Mouse (Mus musculus) heart, embryonic 15.5 days (tissue): ENCODE measurements around the gene Ctss. TPM values are rescaled to one million over a fixed set of nuclear protein-coding genes. Genes with fewer than 3 reads are reported as not detected.

ENCODE experiments used
- ATAC-seq: fragments of 200-750 bp; cut with Nextera tagmentation; replicated peaks from 2 replicates; pipeline ENCODE4 v1.8.0; 2017; ENCODE audit warnings: low read depth, moderate TSS enrichment; ENCODE audit not compliant: insufficient number of reproducible peaks, insufficient read depth, low FRiP score
- H3K27ac ChIP-seq: fragments of 300-500 bp; sonication (generic); 2 replicates; pipeline ENCODE4 v1.5.1; 2015; ENCODE audit warnings: mild to moderate bottlenecking, inconsistent platforms
- H3K27me3 ChIP-seq: fragments of 300-500 bp; sonication (generic); 2 replicates; pipeline ENCODE4 v1.6.1; 2015; ENCODE audit warnings: inconsistent platforms
- H3K36me3 ChIP-seq: fragments of 300-500 bp; sonication (generic); 2 replicates; pipeline ENCODE4 v1.6.1; 2015; ENCODE audit warnings: mild to moderate bottlenecking, inconsistent platforms
- H3K4me1 ChIP-seq: fragments of 300-500 bp; sonication (generic); replicated peaks from 2 replicates; pipeline ENCODE4 v1.6.1; 2015; ENCODE audit warnings: inconsistent platforms
- H3K4me2 ChIP-seq: fragments of 300-500 bp; sonication (generic); 2 replicates; pipeline ENCODE4 v1.6.1; 2015; ENCODE audit warnings: inconsistent platforms, mild to moderate bottlenecking, moderate library complexity
- H3K4me3 ChIP-seq: fragments of 300-500 bp; sonication (generic); 2 replicates; pipeline ENCODE4 v1.5.1; 2015; ENCODE audit warnings: mild to moderate bottlenecking, inconsistent platforms
- H3K9ac ChIP-seq: fragments of 300-500 bp; sonication (generic); 2 replicates; pipeline ENCODE4 v1.6.1; 2015; ENCODE audit warnings: mild to moderate bottlenecking, inconsistent platforms
- H3K9me3 ChIP-seq: fragments of 300-500 bp; sonication (generic); replicated peaks from 2 replicates; pipeline ENCODE4 v1.6.1; 2016; ENCODE audit warnings: inconsistent platforms
- WGBS: fragments of 180-500 bp; shearing (Covaris S2); methylation state at CpG from one replicate; pipeline ENCODE4 v1.1.7; 2015; ENCODE audit warnings: mixed read lengths; 5-methylcytosine and 5-hydroxymethylcytosine counted together
- polyA plus RNA-seq: library from polyadenylated mRNA; unstranded; fragments of >200 nt; fragmentation: Nextera tagmentation; extraction: Ambion mirVana; gene quantifications from 2 replicates; pipeline ENCODE4 v1.2.1, GENCODE M21; 2015

Ctss gene
- polyA plus RNA-seq, result 17.3 and 31.6 TPM in 2 replicates

GRCm38 (mm10) chr3:95526622-95527211, at the start of gene Ctss:
Gene Ctss, plus strand, starts transcription at chr3:95526786.
- Histone ChIP-seq H3K9ac (no peak within 1 kb of the TSS), H3K27ac (no peak within 1 kb of the TSS), H3K4me2 (no peak within 1 kb of the TSS), H3K36me3 (no peaks in the 10 kb centered on the region), H3K4me3 (no peak within 1 kb of the TSS), H3K27me3 (no peaks in the 10 kb centered on the region), H3K9me3 (no peaks in the 10 kb centered on the region), H3K4me1 (0 out of 2 replicates have a peak, but pooled peaks cover 4% of the 10 kb centered on the region)
- ATAC-seq, result no peak
- WGBS, result 78% methylated on average over 8 of the region's 8 CpGs

GRCm38 (mm10) chr3:95478966-95479365, 47.6 kb upstream of the Ctss start:
- Histone ChIP-seq H3K36me3 (peaks cover 59% of the 10 kb centered on the region), H3K9me3 (no peaks in the 10 kb centered on the region), H3K27ac (no peak overlapping the region), H3K9ac (no peak overlapping the region), H3K4me1 (no peaks in the 10 kb centered on the region), H3K4me3 (no peak overlapping the region), H3K4me2 (no peak overlapping the region), H3K27me3 (no peaks in the 10 kb centered on the region)
- no peak for ATAC-seq
- 93% methylated on average over 1 of the region's 1 CpGs for WGBS

DNA sequence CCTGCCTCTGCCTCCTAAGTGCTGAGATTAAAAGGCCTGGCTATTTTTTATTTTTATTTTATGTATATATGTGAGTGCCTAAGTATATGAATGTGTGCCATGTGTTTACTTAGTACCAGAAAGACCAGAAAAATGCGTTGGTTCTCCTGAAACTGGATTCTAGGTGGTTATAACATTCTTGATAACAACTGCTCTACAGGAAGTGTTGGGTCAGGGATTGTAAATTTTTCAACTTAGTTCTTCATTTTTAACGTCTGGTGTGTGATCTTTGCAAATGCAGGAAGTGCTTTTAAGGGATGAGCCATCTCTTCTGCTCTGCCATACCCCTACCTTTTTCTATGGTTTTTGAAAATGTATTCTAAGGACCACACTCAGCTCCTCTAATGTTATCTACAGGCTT, 40.2 kb upstream of the Ctss start:
- H3K4me2 ChIP-seq, result no peak overlapping the region
- 76% methylated on average over 2 of the region's 2 CpGs for WGBS
- no peaks in the 10 kb centered on the region for H3K27me3 ChIP-seq
- peaks cover 71% of the 10 kb centered on the region for H3K36me3 ChIP-seq
- H3K9ac ChIP-seq, result no peak overlapping the region
- ATAC-seq, result no peak
- no peaks in the 10 kb centered on the region for H3K9me3 ChIP-seq
- H3K4me1 ChIP-seq, result no peaks in the 10 kb centered on the region
- H3K27ac ChIP-seq, result no peak overlapping the region
- no peak overlapping the region for H3K4me3 ChIP-seq

DNA sequence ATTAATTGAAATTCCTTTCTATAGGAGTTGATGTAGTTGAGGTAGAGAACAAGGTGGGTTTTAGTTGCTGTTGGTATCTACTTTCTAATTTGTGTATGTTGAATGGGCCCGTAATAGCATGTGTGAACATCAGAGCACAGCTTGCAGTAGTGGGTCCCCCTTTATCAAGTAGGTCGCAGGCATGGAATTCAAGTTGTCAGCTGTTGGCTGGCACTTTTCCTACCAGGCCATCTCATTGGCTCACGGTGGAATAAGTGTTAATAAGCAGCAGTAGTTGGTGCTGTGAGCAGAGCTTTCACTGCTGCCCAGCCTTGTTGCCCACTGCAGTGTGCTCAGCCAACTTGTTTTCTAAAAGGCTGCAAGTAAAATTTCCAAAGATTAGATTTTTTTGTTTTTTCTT, 37.9 kb upstream of the Ctss start:
- Histone ChIP-seq H3K27me3 (no peaks in the 10 kb centered on the region), H3K4me3 (no peak overlapping the region), H3K27ac (no peak overlapping the region), H3K9me3 (no peaks in the 10 kb centered on the region), H3K4me2 (no peak overlapping the region), H3K4me1 (no peaks in the 10 kb centered on the region), H3K36me3 (peaks cover 74% of the 10 kb centered on the region), H3K9ac (no peak overlapping the region)
- ATAC-seq, result no peak
- WGBS, result 62% methylated on average over 3 of the region's 3 CpGs

- no peaks in the 10 kb centered on the region for H3K9me3 ChIP-seq
- H3K9ac ChIP-seq, result no peak overlapping the region
- H3K27ac ChIP-seq, result no peak overlapping the region
- H3K4me3 ChIP-seq, result no peak overlapping the region
- no peak for ATAC-seq
- no peaks in the 10 kb centered on the region for H3K4me1 ChIP-seq
- H3K4me2 ChIP-seq, result no peak overlapping the region
- no peaks in the 10 kb centered on the region for H3K27me3 ChIP-seq
- WGBS, result 100% methylated on average over 2 of the region's 2 CpGs
- peaks cover 80% of the 10 kb centered on the region for H3K36me3 ChIP-seq
These were observed 36.3 kb upstream of the Ctss start for GRCm38 (mm10) chr3:95490238-95490637.

DNA sequence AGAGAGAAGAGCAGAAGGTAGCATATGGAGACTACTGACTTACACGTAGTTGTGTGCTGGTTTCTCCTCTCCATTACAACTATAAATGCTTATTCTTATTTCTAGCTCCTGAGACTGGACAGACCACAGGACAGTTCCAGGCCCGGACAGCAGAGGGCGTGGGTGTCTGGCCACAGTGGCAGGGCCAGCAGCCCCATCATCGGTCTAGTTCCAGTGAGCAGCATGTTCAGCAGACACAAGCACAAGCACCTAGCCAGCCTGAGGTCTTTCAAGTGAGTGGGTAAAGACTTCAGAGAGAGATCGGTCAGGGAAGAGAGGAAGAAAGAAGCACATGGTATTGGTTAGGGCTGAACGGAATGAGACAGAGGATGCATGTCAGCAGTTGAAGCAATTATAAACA, 32.2 kb upstream of the Ctss start:
- peaks cover 10% of the 10 kb centered on the region for H3K4me1 ChIP-seq
- H3K4me3 ChIP-seq, result no peak overlapping the region
- ATAC-seq, result no peak
- H3K27me3 ChIP-seq, result no peaks in the 10 kb centered on the region
- WGBS, result 60% methylated on average over 6 of the region's 6 CpGs
- H3K36me3 ChIP-seq, result peaks cover 63% of the 10 kb centered on the region
- H3K9me3 ChIP-seq, result no peaks in the 10 kb centered on the region
- H3K27ac ChIP-seq, result no peak overlapping the region
- no peak overlapping the region for H3K4me2 ChIP-seq
- H3K9ac ChIP-seq, result no peak overlapping the region

- Histone ChIP-seq H3K4me2 (no peak overlapping the region), H3K36me3 (peaks cover 34% of the 10 kb centered on the region), H3K4me3 (no peak overlapping the region), H3K9me3 (no peaks in the 10 kb centered on the region), H3K27me3 (no peaks in the 10 kb centered on the region), H3K9ac (no peak overlapping the region), H3K27ac (peak overlapping the region; percentile 32), H3K4me1 (peaks cover 10% of the 10 kb centered on the region)
- WGBS, result 40% methylated on average over 2 of the region's 2 CpGs
- ATAC-seq, result peak; percentile 67
These were observed 28.4 kb upstream of the Ctss start for GRCm38 (mm10) chr3:95498229-95498628.

- Histone ChIP-seq H3K4me3 (peak within 1 kb of the TSS; percentile 34), H3K36me3 (peaks cover 27% of the 10 kb centered on the region), H3K27me3 (no peaks in the 10 kb centered on the region), H3K4me1 (peaks cover 10% of the 10 kb centered on the region), H3K9me3 (no peaks in the 10 kb centered on the region), H3K27ac (peak within 1 kb of the TSS; percentile 32), H3K9ac (no peak within 1 kb of the TSS), H3K4me2 (peak within 1 kb of the TSS; percentile 46)
- WGBS, result 60% methylated on average over 7 of the region's 7 CpGs
- ATAC-seq, result peak; percentile 61
These were observed 27.6 kb upstream of the Ctss start, which contains the start of gene Ctsk for GRCm38 (mm10) chr3:95499024-95499423. Gene Ctsk, plus strand, starts transcription at chr3:95499256.

- H3K9me3 ChIP-seq, result no peaks in the 10 kb centered on the region
- no peaks in the 10 kb centered on the region for H3K27me3 ChIP-seq
- H3K9ac ChIP-seq, result no peak overlapping the region
- peaks cover 21% of the 10 kb centered on the region for H3K36me3 ChIP-seq
- WGBS, result 36% methylated on average over 10 of the region's 10 CpGs
- peak overlapping the region; percentile 34 for H3K4me3 ChIP-seq
- H3K4me2 ChIP-seq, result peak overlapping the region; percentile 46
- no peak for ATAC-seq
- H3K4me1 ChIP-seq, result peaks cover 10% of the 10 kb centered on the region
- 0 out of 2 replicates have a peak overlapping the region, but pooled peaks have one; percentile 32 for H3K27ac ChIP-seq
These were observed 27.0 kb upstream of the Ctss start for GRCm38 (mm10) chr3:95499496-95500140.

GRCm38 (mm10) chr3:95502312-95502711, 24.3 kb upstream of the Ctss start:
- no peak overlapping the region for H3K4me3 ChIP-seq
- 65% methylated on average over 2 of the region's 2 CpGs for WGBS
- peaks cover 10% of the 10 kb centered on the region for H3K4me1 ChIP-seq
- H3K9ac ChIP-seq, result no peak overlapping the region
- H3K27ac ChIP-seq, result no peak overlapping the region
- no peaks in the 10 kb centered on the region for H3K27me3 ChIP-seq
- H3K4me2 ChIP-seq, result no peak overlapping the region
- H3K36me3 ChIP-seq, result no peaks in the 10 kb centered on the region
- no peaks in the 10 kb centered on the region for H3K9me3 ChIP-seq
- no peak for ATAC-seq

DNA sequence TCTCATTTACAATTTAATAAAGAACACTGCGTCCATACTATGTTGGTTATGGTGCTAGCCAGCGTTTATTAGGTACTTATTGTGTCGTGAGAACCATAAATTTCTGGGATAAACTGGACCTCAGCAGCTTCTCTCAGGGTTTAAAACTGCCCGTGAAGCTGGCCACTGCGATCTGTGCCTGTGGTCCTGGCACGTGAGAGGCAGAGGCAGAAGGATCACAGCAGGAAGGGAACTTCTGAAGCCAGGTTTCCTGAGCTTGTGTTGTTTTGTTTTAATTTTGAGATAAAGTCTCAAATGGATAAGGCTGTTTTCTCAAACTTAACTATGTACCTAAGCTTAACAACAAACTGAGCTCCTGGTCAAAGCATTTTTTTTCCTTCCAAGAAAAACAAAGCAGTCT, 17.2 kb upstream of the Ctss start:
- no peak overlapping the region for H3K9ac ChIP-seq
- no peak overlapping the region for H3K4me3 ChIP-seq
- WGBS, result 55% methylated on average over 6 of the region's 6 CpGs
- no peaks in the 10 kb centered on the region for H3K27me3 ChIP-seq
- no peak overlapping the region for H3K4me2 ChIP-seq
- H3K4me1 ChIP-seq, result no peaks in the 10 kb centered on the region
- ATAC-seq, result no peak
- no peaks in the 10 kb centered on the region for H3K9me3 ChIP-seq
- no peak overlapping the region for H3K27ac ChIP-seq
- H3K36me3 ChIP-seq, result no peaks in the 10 kb centered on the region
